Mouse (Mus musculus): ENCODE measurements around the gene Amdhd2. TPM values are rescaled to one million over a fixed set of nuclear protein-coding genes. Genes with fewer than 3 reads are reported as not detected.

The Amdhd2 gene
- polyA plus RNA-seq, 1 experiment = 116 TPM

DNA sequence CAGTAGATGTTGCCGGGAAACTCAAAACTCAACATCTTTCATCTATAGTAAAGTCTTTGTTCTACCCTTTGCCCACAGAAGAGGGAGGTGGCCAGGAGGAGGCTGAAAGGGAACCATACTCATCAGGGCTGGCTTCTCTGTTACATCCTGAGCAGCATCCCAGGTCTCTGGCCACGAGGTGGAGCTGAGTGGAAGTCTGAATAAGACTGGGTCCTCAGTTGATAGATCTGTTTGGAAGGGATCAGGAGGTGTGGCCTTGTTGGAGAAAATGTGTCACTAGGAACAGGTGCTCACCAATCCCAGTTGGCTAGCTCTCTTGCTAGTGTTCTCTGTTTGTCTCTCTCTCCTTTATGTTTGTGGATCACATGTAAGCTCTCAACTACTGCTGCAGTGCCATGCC lies 31.8 kb upstream of the Amdhd2 start:
- Histone ChIP-seq H3K36me3 (ENCODE audit: control insufficient read depth, insufficient read depth, low read length) (no peaks in the 10 kb centered on the region), H3K27me3 (ENCODE audit: control insufficient read depth, insufficient read depth, low read length) (no peaks in the 10 kb centered on the region), H3K27ac (ENCODE audit: control insufficient read depth, insufficient read depth, low read depth, low read length) (no peak overlapping the region), H3K4me3 (ENCODE audit: control insufficient read depth, low read depth, low read length) (no peak overlapping the region), H3K4me1 (ENCODE audit: control insufficient read depth, insufficient read depth, low read length) (no peaks in the 10 kb centered on the region)
- TF ChIP-seq POLR2A (IDR thresholded peaks at IDR 0.05; ENCODE audit: control insufficient read depth, low read depth, low read length) (no peak), CTCF (IDR thresholded peaks at IDR 0.05; ENCODE audit: control insufficient read depth, insufficient read depth, insufficient replicate concordance, low read depth, low read length) (no peak)

GRCm38 (mm10) chr17:24193769-24194168 lies 30.2 kb upstream of the Amdhd2 start:
- Histone ChIP-seq H3K27me3 (ENCODE audit: control insufficient read depth, insufficient read depth, low read length) (no peaks in the 10 kb centered on the region), H3K27ac (ENCODE audit: control insufficient read depth, insufficient read depth, low read depth, low read length) (no peak overlapping the region), H3K4me1 (ENCODE audit: control insufficient read depth, insufficient read depth, low read length) (no peaks in the 10 kb centered on the region), H3K4me3 (ENCODE audit: control insufficient read depth, low read depth, low read length) (no peak overlapping the region), H3K36me3 (ENCODE audit: control insufficient read depth, insufficient read depth, low read length) (no peaks in the 10 kb centered on the region)
- TF ChIP-seq CTCF (IDR thresholded peaks at IDR 0.05; ENCODE audit: control insufficient read depth, insufficient read depth, insufficient replicate concordance, low read depth, low read length) (no peak), POLR2A (IDR thresholded peaks at IDR 0.05; ENCODE audit: control insufficient read depth, low read depth, low read length) (no peak)

DNA sequence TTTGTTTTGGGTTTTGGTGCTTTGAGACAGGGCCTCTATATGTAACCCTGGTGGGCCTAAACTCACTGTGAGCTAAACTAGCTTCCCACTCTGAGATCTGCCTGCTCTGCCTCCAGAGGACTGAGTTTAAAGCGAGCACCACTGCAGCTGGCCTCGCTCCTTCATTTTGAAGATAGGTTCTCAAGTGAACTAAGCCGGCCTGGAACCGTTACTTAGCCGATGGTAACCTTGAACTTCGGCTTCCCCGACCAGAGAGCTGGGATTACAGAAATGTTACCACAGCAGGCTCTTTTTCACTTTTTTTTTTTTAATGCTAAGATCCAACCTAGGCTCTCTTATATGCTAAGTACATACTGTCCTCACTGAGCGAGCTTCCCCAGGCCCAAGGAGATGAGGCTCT lies 29.7 kb upstream of the Amdhd2 start:
- H3K36me3 ChIP-seq (ENCODE audit: control insufficient read depth, insufficient read depth, low read length) = no peaks in the 10 kb centered on the region
- H3K27me3 ChIP-seq (ENCODE audit: control insufficient read depth, insufficient read depth, low read length) = no peaks in the 10 kb centered on the region
- no peak overlapping the region for H3K27ac ChIP-seq (ENCODE audit: control insufficient read depth, insufficient read depth, low read depth, low read length)
- TF ChIP-seq CTCF (IDR thresholded peaks at IDR 0.05; ENCODE audit: control insufficient read depth, insufficient read depth, insufficient replicate concordance, low read depth, low read length) = no peak
- TF ChIP-seq POLR2A (IDR thresholded peaks at IDR 0.05; ENCODE audit: control insufficient read depth, low read depth, low read length) = no peak
- no peak overlapping the region for H3K4me3 ChIP-seq (ENCODE audit: control insufficient read depth, low read depth, low read length)
- no peaks in the 10 kb centered on the region for H3K4me1 ChIP-seq (ENCODE audit: control insufficient read depth, insufficient read depth, low read length)

GRCm38 (mm10) chr17:24192848-24193247 lies 29.3 kb upstream of the Amdhd2 start:
- Histone ChIP-seq H3K4me1 (ENCODE audit: control insufficient read depth, insufficient read depth, low read length) (no peaks in the 10 kb centered on the region), H3K27ac (ENCODE audit: control insufficient read depth, insufficient read depth, low read depth, low read length) (no peak overlapping the region), H3K36me3 (ENCODE audit: control insufficient read depth, insufficient read depth, low read length) (no peaks in the 10 kb centered on the region), H3K4me3 (ENCODE audit: control insufficient read depth, low read depth, low read length) (no peak overlapping the region), H3K27me3 (ENCODE audit: control insufficient read depth, insufficient read depth, low read length) (no peaks in the 10 kb centered on the region)
- no peak for TF ChIP-seq CTCF (IDR thresholded peaks at IDR 0.05; ENCODE audit: control insufficient read depth, insufficient read depth, insufficient replicate concordance, low read depth, low read length)
- TF ChIP-seq POLR2A (IDR thresholded peaks at IDR 0.05; ENCODE audit: control insufficient read depth, low read depth, low read length) = no peak

DNA sequence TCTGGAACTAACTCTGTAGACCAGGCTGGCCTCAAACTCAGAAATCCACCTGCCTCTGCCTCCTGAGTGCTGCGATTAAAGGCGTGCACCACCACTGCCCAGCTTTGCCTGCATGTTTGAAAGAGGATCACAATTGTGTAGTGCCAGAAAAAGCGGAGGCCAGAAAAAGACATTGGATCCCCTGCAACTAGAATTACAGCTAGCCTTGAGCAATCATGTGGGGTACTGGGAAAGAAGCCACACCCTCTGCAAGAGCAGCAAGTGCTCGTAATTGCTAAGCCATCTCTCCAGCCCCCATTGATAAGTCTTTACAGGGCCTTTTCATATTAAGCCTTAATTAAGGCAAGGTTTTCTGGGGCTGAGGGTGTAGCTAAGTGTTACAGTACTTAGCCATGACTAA lies 27.9 kb upstream of the Amdhd2 start:
- Histone ChIP-seq H3K4me1 (ENCODE audit: control insufficient read depth, insufficient read depth, low read length) (no peaks in the 10 kb centered on the region), H3K27me3 (ENCODE audit: control insufficient read depth, insufficient read depth, low read length) (no peaks in the 10 kb centered on the region), H3K27ac (ENCODE audit: control insufficient read depth, insufficient read depth, low read depth, low read length) (no peak overlapping the region), H3K36me3 (ENCODE audit: control insufficient read depth, insufficient read depth, low read length) (no peaks in the 10 kb centered on the region), H3K4me3 (ENCODE audit: control insufficient read depth, low read depth, low read length) (no peak overlapping the region)
- no peak for TF ChIP-seq POLR2A (IDR thresholded peaks at IDR 0.05; ENCODE audit: control insufficient read depth, low read depth, low read length)
- no peak for TF ChIP-seq CTCF (IDR thresholded peaks at IDR 0.05; ENCODE audit: control insufficient read depth, insufficient read depth, insufficient replicate concordance, low read depth, low read length)

DNA sequence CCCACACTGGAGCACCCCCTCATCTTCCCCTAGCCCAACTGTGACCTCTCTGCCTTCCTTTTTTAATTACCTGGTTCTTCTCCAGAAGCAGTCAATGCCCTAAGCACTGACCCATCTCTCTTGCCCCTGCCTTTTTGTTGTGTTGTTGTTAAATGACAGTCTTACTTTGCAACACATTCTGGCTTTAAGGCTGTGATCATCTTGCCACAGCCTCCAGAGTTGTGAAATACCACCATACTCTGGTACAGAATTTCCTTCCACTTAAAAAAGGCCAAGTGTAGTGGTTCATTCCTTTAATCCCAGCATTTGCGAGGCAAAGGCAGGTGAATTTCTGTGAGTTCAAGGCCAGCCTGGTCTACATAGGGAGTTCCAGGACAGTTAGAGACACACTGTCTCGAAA lies 27.4 kb upstream of the Amdhd2 start:
- no peak overlapping the region for H3K27ac ChIP-seq (ENCODE audit: control insufficient read depth, insufficient read depth, low read depth, low read length)
- H3K36me3 ChIP-seq (ENCODE audit: control insufficient read depth, insufficient read depth, low read length) = no peaks in the 10 kb centered on the region
- H3K4me1 ChIP-seq (ENCODE audit: control insufficient read depth, insufficient read depth, low read length) = no peaks in the 10 kb centered on the region
- no peaks in the 10 kb centered on the region for H3K27me3 ChIP-seq (ENCODE audit: control insufficient read depth, insufficient read depth, low read length)
- TF ChIP-seq CTCF (IDR thresholded peaks at IDR 0.05; ENCODE audit: control insufficient read depth, insufficient read depth, insufficient replicate concordance, low read depth, low read length) (no peak), POLR2A (IDR thresholded peaks at IDR 0.05; ENCODE audit: control insufficient read depth, low read depth, low read length) (no peak)
- no peak overlapping the region for H3K4me3 ChIP-seq (ENCODE audit: control insufficient read depth, low read depth, low read length)

GRCm38 (mm10) chr17:24174259-24174658 lies 10.7 kb upstream of the Amdhd2 start:
- no peaks in the 10 kb centered on the region for H3K36me3 ChIP-seq (ENCODE audit: control insufficient read depth, insufficient read depth, low read length)
- H3K27me3 ChIP-seq (ENCODE audit: control insufficient read depth, insufficient read depth, low read length) = no peaks in the 10 kb centered on the region
- H3K4me1 ChIP-seq (ENCODE audit: control insufficient read depth, insufficient read depth, low read length) = peaks cover 12% of the 10 kb centered on the region
- H3K27ac ChIP-seq (ENCODE audit: control insufficient read depth, insufficient read depth, low read depth, low read length) = no peak overlapping the region
- TF ChIP-seq POLR2A (IDR thresholded peaks at IDR 0.05; ENCODE audit: control insufficient read depth, low read depth, low read length) (no peak), CTCF (IDR thresholded peaks at IDR 0.05; ENCODE audit: control insufficient read depth, insufficient read depth, insufficient replicate concordance, low read depth, low read length) (no peak)
- no peak overlapping the region for H3K4me3 ChIP-seq (ENCODE audit: control insufficient read depth, low read depth, low read length)

DNA sequence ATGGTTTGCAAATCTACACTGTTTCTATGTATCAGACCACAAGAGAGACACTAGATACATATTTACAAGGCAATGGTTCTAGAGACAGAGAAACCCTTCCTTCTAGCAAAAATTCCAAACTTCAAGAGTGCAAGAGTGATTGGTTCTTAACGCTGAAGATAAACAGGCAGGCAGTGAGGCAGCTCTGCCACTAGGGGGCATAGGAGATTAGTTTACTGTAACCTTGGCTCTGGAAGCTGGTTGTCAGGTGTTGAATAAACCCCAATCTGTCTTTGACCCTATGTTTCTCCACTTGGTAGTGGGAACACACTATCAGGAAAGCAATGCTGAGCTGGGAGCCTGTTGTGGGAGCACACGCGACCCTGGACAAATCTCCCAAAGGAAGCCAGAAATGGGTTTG lies 9.9 kb upstream of the Amdhd2 start:
- no peaks in the 10 kb centered on the region for H3K27me3 ChIP-seq (ENCODE audit: control insufficient read depth, insufficient read depth, low read length)
- no peak overlapping the region for H3K4me3 ChIP-seq (ENCODE audit: control insufficient read depth, low read depth, low read length)
- no peak overlapping the region for H3K27ac ChIP-seq (ENCODE audit: control insufficient read depth, insufficient read depth, low read depth, low read length)
- TF ChIP-seq POLR2A (IDR thresholded peaks at IDR 0.05; ENCODE audit: control insufficient read depth, low read depth, low read length) (no peak), CTCF (IDR thresholded peaks at IDR 0.05; ENCODE audit: control insufficient read depth, insufficient read depth, insufficient replicate concordance, low read depth, low read length) (no peak)
- no peaks in the 10 kb centered on the region for H3K36me3 ChIP-seq (ENCODE audit: control insufficient read depth, insufficient read depth, low read length)
- H3K4me1 ChIP-seq (ENCODE audit: control insufficient read depth, insufficient read depth, low read length) = peaks cover 14% of the 10 kb centered on the region
